Mouse (Mus musculus): ENCODE measurements around the gene Glud1.

DNA sequence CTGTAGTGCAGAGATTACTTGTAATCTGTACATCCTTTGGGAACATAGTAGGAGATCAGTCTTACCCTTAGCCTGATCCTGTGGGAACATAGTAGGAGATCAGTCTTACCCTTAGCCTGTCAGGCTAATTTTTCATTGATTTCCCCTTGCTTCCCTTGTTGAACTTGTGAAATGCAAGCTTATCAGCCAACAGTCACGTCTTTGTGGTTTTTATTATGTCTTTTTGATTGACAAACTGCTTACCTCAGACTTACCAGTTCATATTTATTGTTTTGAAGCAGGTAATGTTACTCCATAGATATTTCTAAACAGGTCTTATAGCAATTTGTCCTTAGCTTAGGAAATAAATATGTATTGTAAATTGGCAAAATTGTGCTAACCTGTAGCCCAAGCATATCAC lies 17.1 kb downstream of the Glud1 start:
- no peak for TF ChIP-seq CTCF (conservative IDR thresholded peaks at IDR 0.05; ENCODE audit: insufficient read depth, insufficient read length, low read depth, low read length)
- TF ChIP-seq POLR2A (IDR thresholded peaks at IDR 0.05; ENCODE audit: low read depth, low read length), result no peak
